Mouse (Mus musculus): ENCODE data around the gene Ttc17. TPM values are rescaled to one million over a fixed set of nuclear protein-coding genes. Genes with fewer than 3 reads are reported as not detected.

Ttc17 gene
- polyA plus RNA-seq, 1 experiment from 2014 or later = 18.4 TPM

- H3K27me3 ChIP-seq (ENCODE audit: control insufficient read depth, insufficient read depth, low read length) = no peaks in the 10 kb centered on the region
- no peak for ATAC-seq (ENCODE audit: low FRiP score, low TSS enrichment)
- 0 out of 2 replicates have a peak, but pooled peaks cover 3% of the 10 kb centered on the region for H3K36me3 ChIP-seq (ENCODE audit: control insufficient read depth, insufficient read depth, low read length)
- no peak overlapping the region for H3K4me3 ChIP-seq (ENCODE audit: low read length)
- H3K9me3 ChIP-seq (ENCODE audit: control insufficient read depth, low read length) = no peaks in the 10 kb centered on the region
- H3K4me2 ChIP-seq (replicated peaks; ENCODE audit: low read depth, low read length) = no peak overlapping the region
- H3K4me1 ChIP-seq (ENCODE audit: control insufficient read depth, insufficient read depth, low read length) = no peaks in the 10 kb centered on the region
- no peak overlapping the region for H3K27ac ChIP-seq (ENCODE audit: low read depth, low read length)
- 65% methylated on average over 6 of the region's 6 CpGs for WGBS
- H3K9ac ChIP-seq (ENCODE audit: low read depth, low read length) = no peak overlapping the region
Observed at GRCm38 (mm10) chr2:94348165-94348591, 58.3 kb downstream of the Ttc17 start.

- no peak overlapping the region for H3K4me2 ChIP-seq (replicated peaks; ENCODE audit: low read depth, low read length)
- H3K4me1 ChIP-seq (ENCODE audit: control insufficient read depth, insufficient read depth, low read length) = no peaks in the 10 kb centered on the region
- H3K36me3 ChIP-seq (ENCODE audit: control insufficient read depth, insufficient read depth, low read length) = peaks cover 13% of the 10 kb centered on the region
- no peak overlapping the region for H3K27ac ChIP-seq (ENCODE audit: low read depth, low read length)
- H3K9me3 ChIP-seq (ENCODE audit: control insufficient read depth, low read length) = no peaks in the 10 kb centered on the region
- no peak for ATAC-seq (ENCODE audit: low FRiP score, low TSS enrichment)
- H3K27me3 ChIP-seq (ENCODE audit: control insufficient read depth, insufficient read depth, low read length) = no peaks in the 10 kb centered on the region
- 86% methylated on average over 5 of the region's 5 CpGs for WGBS
- H3K9ac ChIP-seq (ENCODE audit: low read depth, low read length) = no peak overlapping the region
- H3K4me3 ChIP-seq (ENCODE audit: low read length) = no peak overlapping the region
Observed at GRCm38 (mm10) chr2:94346746-94347145, 59.7 kb downstream of the Ttc17 start.

- Histone ChIP-seq H3K27ac (ENCODE audit: low read depth, low read length) (no peak overlapping the region), H3K4me3 (ENCODE audit: low read length) (no peak overlapping the region), H3K27me3 (ENCODE audit: control insufficient read depth, insufficient read depth, low read length) (no peaks in the 10 kb centered on the region), H3K4me2 (replicated peaks; ENCODE audit: low read depth, low read length) (no peak overlapping the region), H3K4me1 (ENCODE audit: control insufficient read depth, insufficient read depth, low read length) (no peaks in the 10 kb centered on the region), H3K36me3 (ENCODE audit: control insufficient read depth, insufficient read depth, low read length) (peaks cover 17% of the 10 kb centered on the region), H3K9ac (ENCODE audit: low read depth, low read length) (no peak overlapping the region), H3K9me3 (ENCODE audit: control insufficient read depth, low read length) (no peaks in the 10 kb centered on the region)
- WGBS = 93% methylated on average over 4 of the region's 4 CpGs
- no peak for ATAC-seq (ENCODE audit: low FRiP score, low TSS enrichment)
Observed at GRCm38 (mm10) chr2:94344624-94345023, 61.9 kb downstream of the Ttc17 start.

- Histone ChIP-seq H3K4me2 (replicated peaks; ENCODE audit: low read depth, low read length) (no peak overlapping the region), H3K9ac (ENCODE audit: low read depth, low read length) (no peak overlapping the region), H3K4me1 (ENCODE audit: control insufficient read depth, insufficient read depth, low read length) (no peaks in the 10 kb centered on the region), H3K4me3 (ENCODE audit: low read length) (no peak overlapping the region), H3K27me3 (ENCODE audit: control insufficient read depth, insufficient read depth, low read length) (no peaks in the 10 kb centered on the region), H3K9me3 (ENCODE audit: control insufficient read depth, low read length) (no peaks in the 10 kb centered on the region), H3K36me3 (ENCODE audit: control insufficient read depth, insufficient read depth, low read length) (peaks cover 20% of the 10 kb centered on the region), H3K27ac (ENCODE audit: low read depth, low read length) (no peak overlapping the region)
- peak; percentile 64 for ATAC-seq (ENCODE audit: low FRiP score, low TSS enrichment)
- 58% methylated on average over 12 of the region's 12 CpGs for WGBS
Observed at GRCm38 (mm10) chr2:94343290-94344285, 62.9 kb downstream of the Ttc17 start.

GRCm38 (mm10) chr2:94340769-94341168 lies 65.7 kb downstream of the Ttc17 start:
- WGBS = 89% methylated on average over 1 of the region's 1 CpGs
- Histone ChIP-seq H3K36me3 (ENCODE audit: control insufficient read depth, insufficient read depth, low read length) (peaks cover 29% of the 10 kb centered on the region), H3K9me3 (ENCODE audit: control insufficient read depth, low read length) (no peaks in the 10 kb centered on the region), H3K4me1 (ENCODE audit: control insufficient read depth, insufficient read depth, low read length) (no peaks in the 10 kb centered on the region), H3K4me2 (replicated peaks; ENCODE audit: low read depth, low read length) (no peak overlapping the region), H3K27me3 (ENCODE audit: control insufficient read depth, insufficient read depth, low read length) (no peaks in the 10 kb centered on the region), H3K27ac (ENCODE audit: low read depth, low read length) (no peak overlapping the region), H3K9ac (ENCODE audit: low read depth, low read length) (no peak overlapping the region), H3K4me3 (ENCODE audit: low read length) (no peak overlapping the region)
- no peak for ATAC-seq (ENCODE audit: low FRiP score, low TSS enrichment)

GRCm38 (mm10) chr2:94339495-94339894 lies 67.0 kb downstream of the Ttc17 start:
- H3K27me3 ChIP-seq (ENCODE audit: control insufficient read depth, insufficient read depth, low read length) = no peaks in the 10 kb centered on the region
- no peak for ATAC-seq (ENCODE audit: low FRiP score, low TSS enrichment)
- H3K4me3 ChIP-seq (ENCODE audit: low read length) = no peak overlapping the region
- H3K36me3 ChIP-seq (ENCODE audit: control insufficient read depth, insufficient read depth, low read length) = peaks cover 32% of the 10 kb centered on the region
- H3K4me1 ChIP-seq (ENCODE audit: control insufficient read depth, insufficient read depth, low read length) = no peaks in the 10 kb centered on the region
- H3K9ac ChIP-seq (ENCODE audit: low read depth, low read length) = no peak overlapping the region
- no peak overlapping the region for H3K4me2 ChIP-seq (replicated peaks; ENCODE audit: low read depth, low read length)
- no peaks in the 10 kb centered on the region for H3K9me3 ChIP-seq (ENCODE audit: control insufficient read depth, low read length)
- 90% methylated on average over 5 of the region's 5 CpGs for WGBS
- no peak overlapping the region for H3K27ac ChIP-seq (ENCODE audit: low read depth, low read length)

- Histone ChIP-seq H3K27ac (ENCODE audit: low read depth, low read length) (no peak overlapping the region), H3K9ac (ENCODE audit: low read depth, low read length) (no peak overlapping the region), H3K4me1 (ENCODE audit: control insufficient read depth, insufficient read depth, low read length) (no peaks in the 10 kb centered on the region), H3K27me3 (ENCODE audit: control insufficient read depth, insufficient read depth, low read length) (no peaks in the 10 kb centered on the region), H3K36me3 (ENCODE audit: control insufficient read depth, insufficient read depth, low read length) (peaks cover 26% of the 10 kb centered on the region), H3K4me3 (ENCODE audit: low read length) (no peak overlapping the region), H3K4me2 (replicated peaks; ENCODE audit: low read depth, low read length) (no peak overlapping the region), H3K9me3 (ENCODE audit: control insufficient read depth, low read length) (no peaks in the 10 kb centered on the region)
- no peak for ATAC-seq (ENCODE audit: low FRiP score, low TSS enrichment)
- WGBS = 93% methylated on average over 9 of the region's 9 CpGs
Observed at GRCm38 (mm10) chr2:94336336-94336735, 70.2 kb downstream of the Ttc17 start.

- H3K9ac ChIP-seq (ENCODE audit: low read depth, low read length) = no peak overlapping the region
- peaks cover 29% of the 10 kb centered on the region for H3K36me3 ChIP-seq (ENCODE audit: control insufficient read depth, insufficient read depth, low read length)
- H3K27ac ChIP-seq (ENCODE audit: low read depth, low read length) = no peak overlapping the region
- H3K4me2 ChIP-seq (replicated peaks; ENCODE audit: low read depth, low read length) = no peak overlapping the region
- no peak overlapping the region for H3K4me3 ChIP-seq (ENCODE audit: low read length)
- H3K9me3 ChIP-seq (ENCODE audit: control insufficient read depth, low read length) = no peaks in the 10 kb centered on the region
- no peak for ATAC-seq (ENCODE audit: low FRiP score, low TSS enrichment)
- H3K4me1 ChIP-seq (ENCODE audit: control insufficient read depth, insufficient read depth, low read length) = no peaks in the 10 kb centered on the region
- no peaks in the 10 kb centered on the region for H3K27me3 ChIP-seq (ENCODE audit: control insufficient read depth, insufficient read depth, low read length)
- 78% methylated on average over 2 of the region's 2 CpGs for WGBS
Observed at GRCm38 (mm10) chr2:94334742-94335046, 71.8 kb downstream of the Ttc17 start.
